Mouse (Mus musculus) kidney, postnatal 36 days (tissue): ENCODE data around the gene Sgta.
"Not testable (repeated sequence)": the region's sequence is repeated elsewhere in the genome, so short reads cannot be mapped to it uniquely, and the experiment has no call there.

Experiments used
- DNase-seq, 2 experiments: peaks; one replicate each; pipeline ENCODE4 v3.0.0; 2021 to 2022; ENCODE audit warnings: mixed read lengths in 2 of 2

Gene Sgta

DNA sequence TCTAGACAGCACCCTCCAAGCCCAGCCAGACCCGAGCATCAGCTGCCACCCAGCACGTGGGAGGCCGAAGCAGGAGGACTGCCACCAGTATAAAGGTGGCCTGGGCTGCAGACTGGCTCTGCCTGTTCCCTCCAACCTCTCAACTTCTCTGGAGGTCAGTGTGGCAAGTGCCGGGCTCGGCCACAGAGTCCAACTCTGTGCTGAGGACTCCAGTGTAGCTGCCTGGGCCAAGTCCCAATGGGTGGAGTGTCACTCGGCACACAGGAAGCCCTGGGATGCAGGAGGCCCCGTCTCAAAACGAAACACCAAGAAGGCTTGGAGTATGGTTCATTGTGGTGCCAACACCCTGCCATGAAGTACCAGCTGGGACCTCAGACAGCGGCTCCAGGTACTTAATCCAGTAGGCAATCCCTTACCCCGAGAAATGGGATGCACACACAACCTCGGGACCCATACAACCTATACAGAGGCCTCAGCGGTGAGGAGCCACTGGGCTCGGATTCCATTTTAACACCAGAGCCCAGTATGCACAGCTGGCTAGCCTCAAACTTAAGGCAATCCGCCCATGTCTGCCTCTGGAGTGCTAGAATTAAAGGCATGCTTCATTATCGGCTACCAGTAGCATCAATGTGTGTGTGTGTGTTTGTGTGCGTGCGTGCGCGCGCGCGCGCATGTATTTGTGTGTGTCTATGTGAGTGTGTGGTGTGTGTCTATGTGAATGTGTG lies 2.4 kb downstream of the Sgta start:
- DNase-seq, result peak in 1 of 2 experiments; percentile 18

DNA sequence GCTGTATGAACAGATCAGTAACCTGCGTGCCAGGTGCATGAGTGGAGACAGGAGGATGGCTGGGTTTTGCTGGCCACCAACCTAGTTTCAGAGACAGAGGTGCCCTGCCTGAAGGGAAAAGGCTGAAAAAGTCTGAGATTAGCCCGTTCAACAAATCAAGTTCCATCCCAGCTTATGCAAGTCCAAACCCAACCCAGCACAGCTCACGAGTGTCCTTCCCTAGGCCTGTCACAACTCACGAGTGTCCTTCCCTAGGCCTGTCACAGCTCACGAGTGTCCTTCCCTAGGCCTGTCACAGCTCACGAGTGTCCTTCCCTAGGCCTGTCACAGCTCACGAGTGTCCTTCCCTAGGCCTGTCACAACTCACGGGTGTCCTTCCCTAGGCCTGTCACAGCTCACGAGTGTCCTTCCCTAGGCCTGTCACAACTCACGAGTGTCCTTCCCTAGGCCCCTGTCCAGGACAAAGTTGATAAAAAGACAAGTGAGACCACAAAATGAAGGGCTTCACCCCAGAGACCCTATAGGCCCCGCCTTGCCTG lies 4.1 kb downstream of the Sgta start:
- not testable (repeated sequence) for DNase-seq

DNA sequence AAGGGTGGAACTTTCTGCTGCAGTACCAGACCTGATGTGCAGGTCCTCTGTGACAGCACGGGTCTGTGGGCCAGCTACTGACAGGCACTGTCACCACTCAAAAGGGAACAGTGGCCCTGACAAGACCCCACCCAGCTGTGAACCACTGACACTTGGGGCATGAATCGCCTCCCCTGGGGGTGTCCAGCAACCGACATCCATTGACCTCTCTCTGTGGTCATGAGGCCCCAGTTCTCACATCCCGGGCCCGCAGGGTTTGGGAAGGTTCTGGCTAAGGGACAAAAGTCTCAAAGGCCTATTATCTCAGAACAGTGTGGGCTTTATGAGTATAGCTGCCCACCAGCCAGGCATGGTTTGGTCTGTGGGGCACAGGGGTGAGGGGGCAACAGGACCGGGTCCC lies 4.8 kb downstream of the Sgta start:
- DNase-seq, result no peak

DNA sequence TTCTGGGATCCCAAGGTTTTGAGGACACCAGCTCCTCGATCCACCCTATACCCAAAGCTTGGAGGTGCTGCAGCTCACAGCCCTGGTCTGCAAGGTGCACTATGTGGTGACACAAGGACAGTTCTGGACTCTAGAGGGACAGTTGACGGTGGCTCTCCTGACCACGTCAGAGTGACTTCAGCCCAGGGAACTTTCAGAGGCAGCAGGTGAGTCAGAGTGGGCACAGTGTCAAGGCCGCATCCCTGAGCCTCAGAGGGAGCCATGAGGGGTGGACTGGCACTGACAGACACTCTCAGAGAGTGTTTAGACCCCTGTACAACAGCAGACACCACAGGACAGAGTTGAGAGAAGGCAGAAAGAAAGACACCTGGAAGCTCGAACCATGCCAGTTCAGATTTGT lies 7.4 kb downstream of the Sgta start:
- no peak for DNase-seq

DNA sequence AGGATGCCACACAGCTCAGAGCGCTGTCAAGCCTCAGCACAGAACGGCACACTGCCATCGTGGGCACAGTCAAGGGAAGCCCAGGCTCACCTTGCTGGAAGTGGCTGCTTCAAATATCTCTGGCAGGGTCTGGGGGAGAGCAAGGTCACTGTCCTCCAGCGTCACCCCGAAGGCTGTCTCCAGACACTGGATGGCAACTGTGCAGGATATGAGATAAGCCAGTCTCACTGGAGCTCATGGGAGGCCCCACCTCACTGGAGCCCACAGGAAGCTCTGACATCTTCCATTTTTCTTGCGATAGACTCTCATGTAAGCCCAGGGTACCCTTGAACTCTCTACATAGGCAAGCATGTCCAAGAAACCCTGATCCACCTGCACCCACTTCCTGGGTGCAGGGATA lies 8.8 kb downstream of the Sgta start:
- no peak for DNase-seq

DNA sequence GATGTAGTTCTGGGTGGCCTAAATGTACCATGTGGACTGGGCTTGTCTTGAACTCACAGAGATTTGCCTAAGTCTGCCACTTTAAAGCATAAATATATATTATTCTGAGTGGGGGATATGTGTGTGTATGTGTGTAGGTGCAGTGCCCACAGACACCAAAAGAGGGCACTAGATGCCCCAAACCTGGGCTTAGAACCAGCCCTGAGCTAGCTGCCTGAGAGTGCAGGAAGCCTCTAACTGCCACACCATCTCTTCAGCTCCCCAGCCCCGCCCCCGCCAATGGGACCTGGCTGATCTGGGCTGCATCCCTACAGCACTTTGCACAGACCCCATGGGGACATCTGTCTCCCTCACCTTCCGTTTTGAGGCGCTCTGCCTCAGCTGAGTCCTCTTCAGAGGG lies 9.3 kb downstream of the Sgta start:
- peak in 1 of 2 experiments; percentile 46 for DNase-seq

DNA sequence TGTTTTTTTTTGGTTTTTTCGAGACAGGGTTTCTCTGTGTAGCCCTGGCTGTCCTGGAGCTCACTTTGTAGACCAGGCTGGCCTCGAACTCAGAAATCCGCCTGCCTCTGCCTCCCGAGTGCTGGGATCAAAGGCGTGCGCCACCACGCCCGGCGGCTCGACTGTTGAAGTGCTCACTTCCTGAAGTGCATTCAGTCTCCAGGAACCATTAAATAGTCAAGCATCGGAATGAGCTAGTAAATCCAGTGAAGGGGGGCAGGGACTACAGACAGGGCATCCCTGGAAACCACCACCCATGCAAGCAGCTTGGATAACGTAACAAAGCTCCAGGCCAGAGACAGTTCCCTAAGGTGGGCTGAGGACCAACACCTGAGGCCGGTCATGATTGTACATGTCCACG lies 14.7 kb downstream of the Sgta start:
- DNase-seq, result not testable (repeated sequence)

DNA sequence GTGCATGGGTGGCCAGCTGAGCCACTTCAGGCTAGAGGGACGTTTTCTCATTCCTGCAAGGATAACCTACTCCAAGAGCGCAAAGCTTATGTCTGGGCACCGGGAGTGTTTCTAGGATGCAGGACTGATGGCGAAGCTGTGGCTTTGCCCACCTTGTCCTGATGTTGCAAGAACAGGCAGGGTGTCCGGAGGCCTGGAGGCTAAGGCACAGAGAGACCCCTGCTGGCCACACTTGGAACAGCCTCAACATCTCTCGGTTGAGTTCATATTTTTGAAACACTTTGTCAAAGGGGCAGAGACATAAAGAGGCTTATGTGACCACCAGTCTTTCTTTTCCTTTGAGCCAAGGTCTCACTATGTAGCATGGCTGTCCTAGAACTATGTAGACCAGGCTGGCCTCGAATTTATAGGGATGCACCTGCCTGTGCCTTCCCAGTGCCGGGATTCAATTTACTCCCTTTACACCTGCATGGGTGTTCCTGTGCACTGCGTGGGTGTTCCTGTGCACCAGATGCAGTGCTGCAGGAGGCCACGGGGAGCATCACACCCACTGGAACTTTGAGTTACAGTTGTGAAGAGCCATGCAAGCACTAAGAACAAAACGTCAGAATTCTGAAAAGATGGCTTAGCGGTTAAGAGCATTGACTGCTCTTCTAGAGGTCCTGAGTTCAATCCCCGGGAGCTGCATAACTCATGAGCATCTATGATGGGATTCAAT lies 18.4 kb downstream of the Sgta start:
- peak; percentile 59 to 84 for DNase-seq

DNA sequence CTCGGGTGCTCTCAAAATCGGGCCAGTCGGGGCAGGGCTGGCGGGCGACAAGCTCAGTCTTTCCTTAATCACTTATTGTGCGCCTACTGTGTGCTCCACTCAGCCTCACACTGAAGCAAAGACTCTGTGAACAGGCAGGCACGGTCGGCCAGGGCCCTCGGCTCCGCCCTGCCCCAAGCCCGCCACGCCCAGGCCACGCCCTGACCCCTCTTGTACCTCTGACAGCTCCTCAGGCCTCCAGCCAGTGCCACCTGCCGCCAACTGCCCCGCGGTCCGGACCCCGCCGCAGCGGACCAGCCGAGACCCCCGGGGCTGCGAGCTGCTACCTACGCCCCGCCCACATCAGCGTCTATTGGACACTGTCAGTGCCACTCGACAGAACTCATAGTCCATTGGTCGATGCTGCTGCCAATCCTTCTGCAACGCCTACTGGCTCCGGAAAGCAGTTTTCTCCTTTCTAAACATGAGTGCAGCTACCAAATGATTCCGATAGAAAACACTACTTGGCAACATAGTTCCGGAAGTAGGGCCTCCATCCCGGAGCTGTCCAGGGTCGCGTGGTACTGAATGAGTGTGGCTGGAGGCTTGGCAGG lies 22.9 kb downstream of the Sgta start, which contains the start of gene Slc39a3:
TSS of gene Slc39a3 (minus strand) at position 439 of the 593 bp plus-strand sequence.
- DNase-seq, result peak; percentile 98 to 99

DNA sequence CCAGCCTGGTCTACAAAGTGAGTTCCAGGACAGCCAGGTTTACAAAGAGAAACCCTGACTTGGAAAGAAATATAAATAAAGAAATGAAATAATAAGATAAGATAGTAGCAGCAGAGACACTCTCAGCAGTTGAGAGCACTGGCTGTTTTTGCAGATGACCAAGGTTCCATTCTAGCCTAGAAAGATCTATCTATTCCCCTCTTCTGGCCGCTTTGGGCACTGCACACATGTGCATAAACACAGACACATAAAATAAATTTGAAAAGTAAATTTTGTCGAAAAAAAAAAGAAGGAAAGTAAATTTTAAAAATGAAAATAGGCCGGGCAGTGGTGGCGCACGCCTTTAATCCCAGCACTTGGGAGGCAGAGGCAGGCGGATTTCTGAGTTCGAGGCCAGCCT lies 23.7 kb downstream of the Sgta start:
- peak in 1 of 2 experiments; percentile 61 for DNase-seq

DNA sequence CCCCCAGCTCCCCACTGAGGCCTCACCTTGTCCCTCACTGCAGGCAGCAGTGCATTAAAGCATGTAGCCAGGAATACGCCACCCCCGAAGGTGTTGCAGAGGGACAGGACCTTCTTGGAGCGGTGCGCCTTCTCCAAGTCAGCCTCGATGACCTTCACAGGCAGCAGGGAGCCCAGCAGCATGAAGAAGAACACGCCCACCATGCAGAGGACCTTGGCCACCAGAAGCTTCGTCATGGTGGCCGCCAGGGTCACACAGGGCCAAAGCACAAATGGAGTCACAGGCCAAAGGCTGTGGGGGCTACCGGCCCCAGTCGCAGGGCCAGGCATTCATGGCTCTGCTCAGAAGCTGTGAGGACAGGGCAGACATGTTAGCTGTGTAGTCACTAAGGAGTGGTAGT lies 26.4 kb downstream of the Sgta start:
- DNase-seq, result no peak

DNA sequence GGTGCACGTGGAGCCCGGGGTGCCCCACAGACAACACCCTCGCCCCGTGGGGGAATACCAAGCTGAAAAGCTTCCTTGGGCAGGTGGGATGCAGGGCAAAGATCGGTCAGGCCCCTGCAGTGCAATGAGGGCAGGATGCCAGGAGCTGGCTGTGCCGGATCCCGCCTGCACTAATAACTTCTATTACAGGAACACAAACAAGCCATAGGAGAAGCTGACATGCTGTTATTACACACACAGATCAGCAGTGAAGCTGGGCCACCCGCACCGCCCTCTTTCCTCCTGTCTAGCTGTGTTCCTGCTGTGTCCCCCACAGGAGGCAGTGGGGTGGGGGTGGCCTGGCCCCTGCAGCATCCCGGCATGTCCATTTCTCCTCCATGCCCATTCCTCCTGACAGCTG lies 30.9 kb downstream of the Sgta start:
- no peak for DNase-seq

DNA sequence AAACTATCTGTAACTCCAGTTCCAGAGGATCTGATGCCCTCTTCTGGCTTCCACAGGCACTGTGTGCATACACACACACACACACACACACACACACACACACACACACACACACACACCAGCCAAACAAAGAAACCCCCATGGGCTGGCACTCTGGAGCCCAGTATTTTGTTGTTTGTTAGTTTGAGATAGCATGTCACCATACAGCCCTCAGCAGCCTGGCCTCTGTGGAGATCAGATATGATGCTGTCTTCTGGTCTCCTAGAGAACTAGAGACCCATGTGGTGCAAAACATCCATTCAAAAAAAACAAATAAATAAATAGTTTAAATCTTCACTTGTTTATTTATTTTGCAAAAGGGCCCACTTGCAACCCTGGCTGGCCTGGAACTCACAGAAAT lies 31.8 kb downstream of the Sgta start:
- no peak for DNase-seq

DNA sequence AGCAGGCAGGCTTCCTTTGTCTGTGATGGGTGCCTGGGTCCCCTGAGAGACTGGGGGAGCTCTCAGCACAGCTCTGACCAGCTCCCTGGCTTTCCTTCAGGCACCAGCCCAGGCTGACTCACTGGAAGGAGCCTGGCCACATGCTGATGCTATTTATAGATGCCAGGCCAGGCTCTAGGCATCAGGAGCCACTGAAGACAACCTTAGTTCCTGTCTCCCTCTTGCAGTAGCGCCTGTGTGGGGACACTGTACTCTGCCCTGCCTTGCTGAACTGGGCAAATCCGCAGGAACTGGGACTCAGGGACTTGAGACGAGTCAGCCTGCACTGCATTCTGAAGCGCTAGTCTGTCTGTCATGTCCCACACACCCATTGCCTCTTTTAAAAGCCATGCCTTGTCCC lies 32.6 kb downstream of the Sgta start:
- DNase-seq, result no peak

DNA sequence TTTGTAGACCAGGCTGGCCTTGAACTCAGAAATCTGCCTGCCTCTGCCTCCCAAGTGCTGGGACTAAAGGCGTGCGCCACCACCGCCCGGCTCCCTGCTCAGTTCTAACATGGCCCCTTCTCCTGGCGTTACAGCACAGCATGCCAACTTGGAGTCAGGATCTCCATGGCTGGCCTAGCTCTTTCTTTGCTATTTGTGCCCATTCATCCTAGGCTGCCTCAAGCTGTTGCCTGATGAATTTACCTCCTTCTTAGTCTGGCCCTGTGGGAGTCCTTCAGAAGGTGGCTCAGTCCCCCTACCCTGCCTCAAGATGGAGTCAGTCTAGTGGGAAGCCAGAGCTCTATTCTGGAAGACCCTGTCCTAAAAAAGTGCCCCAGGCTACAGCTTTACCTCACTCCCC lies 33.1 kb downstream of the Sgta start:
- no peak for DNase-seq

DNA sequence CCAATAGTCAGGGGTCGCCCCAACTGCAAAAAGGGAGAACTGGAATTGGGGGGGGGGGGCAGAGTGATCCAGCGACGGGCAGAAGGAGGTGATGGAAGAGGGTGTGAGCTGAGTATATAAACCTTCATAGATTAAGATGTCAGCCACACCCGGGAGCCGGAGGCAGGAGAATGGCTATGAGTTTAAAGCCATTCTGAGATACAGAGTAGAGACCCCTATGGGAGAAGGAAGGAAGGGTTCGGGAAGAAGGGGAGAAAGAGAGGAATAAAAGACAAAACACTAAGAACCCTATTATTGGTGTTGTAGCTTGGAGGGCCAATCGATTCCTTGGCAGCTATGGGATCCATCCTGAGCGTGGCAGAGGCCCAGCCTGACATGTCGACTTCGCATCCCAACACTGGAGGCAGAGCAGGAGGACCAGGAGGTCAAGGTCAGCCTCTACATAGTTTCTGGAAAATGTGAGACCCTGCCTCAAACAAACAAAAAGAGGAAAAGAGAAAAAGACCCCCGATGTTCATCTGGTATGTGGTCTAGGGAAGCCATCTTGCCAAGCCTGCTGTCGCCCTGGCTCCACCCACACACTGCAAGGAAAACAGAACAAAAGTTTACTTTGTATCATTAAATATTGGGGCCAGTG lies 34.2 kb downstream of the Sgta start, which contains the start of gene Diras1:
TSS of gene Diras1 (minus strand) at position 24 of the 637 bp plus-strand sequence.
- no peak for DNase-seq

DNA sequence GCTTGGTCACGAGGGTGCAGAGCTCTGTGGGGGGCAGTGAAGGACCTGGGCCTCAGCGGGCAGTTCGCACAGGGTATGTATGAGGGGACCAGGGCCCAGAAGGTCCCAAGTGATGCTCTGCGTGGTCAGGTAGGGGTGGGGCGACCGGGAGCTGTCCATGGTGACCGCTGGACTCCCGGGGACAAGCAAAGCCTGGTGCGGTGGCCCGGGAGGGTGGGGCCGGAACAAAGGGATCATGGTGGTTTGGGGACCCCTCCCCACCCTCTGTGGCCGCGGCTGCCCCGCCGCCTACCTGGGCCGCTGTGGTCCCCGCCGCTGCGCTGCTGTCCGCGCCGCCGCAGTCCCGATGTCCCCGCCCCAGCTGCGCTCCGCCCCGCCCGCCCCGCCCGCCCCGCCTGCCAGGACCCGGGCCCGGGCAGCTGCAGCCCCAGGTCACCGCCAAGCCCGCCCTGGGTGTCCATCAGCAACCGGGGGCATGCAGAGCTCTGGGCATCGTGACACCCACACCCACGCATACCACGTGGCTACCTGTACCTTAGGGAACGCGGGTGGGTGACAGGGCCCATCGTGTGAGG lies 34.8 kb downstream of the Sgta start:
- peak in 1 of 2 experiments; percentile 61 for DNase-seq

DNA sequence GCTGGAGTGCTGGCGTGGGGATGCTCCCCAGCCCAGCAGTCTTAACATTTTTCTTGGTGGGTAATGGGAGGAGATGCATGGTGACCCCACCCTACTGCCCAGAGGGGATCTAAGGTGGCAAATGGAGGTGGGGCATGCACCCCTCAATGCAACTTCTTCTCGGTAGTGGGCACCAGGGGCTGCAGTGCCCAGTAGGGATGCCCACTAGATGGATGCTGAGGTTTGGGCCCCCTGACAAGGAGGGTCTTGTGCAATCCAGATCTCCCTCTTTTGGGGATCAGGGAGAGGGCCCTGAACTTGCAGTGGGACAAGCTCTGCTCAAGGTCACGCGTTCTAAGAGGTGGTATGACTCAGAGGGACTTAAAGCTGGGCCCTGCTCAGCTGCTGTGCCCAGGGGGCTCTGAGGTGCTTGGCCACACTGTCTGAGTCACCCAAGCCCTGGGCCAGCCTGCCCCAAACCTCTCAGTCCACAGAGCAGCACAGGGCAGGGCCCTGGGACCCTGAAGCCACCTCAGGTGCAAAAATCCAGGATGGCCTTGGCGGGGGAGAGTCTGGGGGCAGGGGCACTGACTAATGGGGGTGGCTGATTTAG lies 35.5 kb downstream of the Sgta start:
- no peak for DNase-seq

DNA sequence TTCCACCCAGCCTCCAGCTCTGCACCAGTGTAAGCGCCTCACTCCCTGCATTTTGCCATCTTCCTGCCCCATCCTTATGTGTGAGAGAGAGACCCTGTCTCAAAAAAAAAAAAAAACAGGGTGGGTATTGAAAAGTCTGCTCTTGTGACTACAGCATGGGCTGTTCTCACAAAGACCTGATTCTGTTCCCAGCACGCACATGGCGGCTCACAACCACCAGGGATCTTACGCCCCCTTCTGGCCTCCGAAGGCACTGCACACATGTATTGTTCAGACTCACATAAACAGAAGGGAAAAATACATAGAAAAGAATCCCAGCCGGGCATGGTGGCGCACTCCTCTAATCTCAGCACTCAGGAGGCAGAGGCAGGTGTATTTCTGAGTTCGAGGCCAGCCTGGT lies 37.2 kb downstream of the Sgta start:
- DNase-seq, result no peak

DNA sequence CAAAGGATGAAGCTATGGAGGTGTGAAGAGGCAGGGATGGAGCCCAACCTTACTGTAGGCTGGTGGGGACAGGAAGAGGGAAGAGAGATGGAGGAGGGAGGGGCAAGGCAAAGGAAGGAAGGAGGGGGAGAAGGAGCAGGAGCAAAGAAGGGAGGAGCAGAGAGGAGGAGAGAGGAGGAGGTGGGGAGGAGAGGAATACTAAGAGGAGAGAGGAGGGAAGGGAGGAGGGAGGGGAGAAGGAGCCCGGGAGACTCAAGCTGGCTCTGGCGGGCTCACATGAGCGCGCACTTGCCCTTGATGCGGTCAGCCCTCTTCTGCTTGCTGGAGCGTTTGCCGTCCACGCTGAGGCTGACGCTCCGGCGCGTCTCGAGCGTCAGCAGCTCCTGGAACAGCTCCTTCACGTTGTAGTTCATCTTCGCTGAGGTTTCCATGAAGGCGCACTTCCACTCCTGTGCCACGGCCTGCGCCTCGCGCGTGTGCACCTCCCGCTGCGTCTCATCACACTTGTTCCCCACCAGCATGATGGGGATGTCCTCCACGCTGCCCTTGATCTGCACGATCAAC lies 38.4 kb downstream of the Sgta start:
- no peak for DNase-seq

DNA sequence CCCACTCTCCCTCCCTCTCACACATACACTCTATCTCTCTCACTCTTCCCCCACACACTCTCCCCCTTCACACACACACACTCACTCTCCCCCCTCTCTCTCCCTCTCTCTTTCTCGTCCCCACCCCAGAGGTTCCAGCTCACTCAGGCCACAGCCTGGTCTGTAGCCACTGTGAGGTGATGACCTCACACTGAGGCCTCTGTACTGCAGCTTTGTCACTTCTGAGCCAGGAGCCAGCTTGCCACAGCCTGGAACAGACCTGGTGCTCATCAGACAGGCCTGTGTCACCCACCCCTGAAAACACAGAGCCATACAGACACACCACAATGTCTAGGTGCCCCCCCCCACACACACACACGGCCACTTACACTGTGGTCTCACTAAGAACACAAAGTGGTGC lies 39.8 kb downstream of the Sgta start:
- DNase-seq, result no peak

DNA sequence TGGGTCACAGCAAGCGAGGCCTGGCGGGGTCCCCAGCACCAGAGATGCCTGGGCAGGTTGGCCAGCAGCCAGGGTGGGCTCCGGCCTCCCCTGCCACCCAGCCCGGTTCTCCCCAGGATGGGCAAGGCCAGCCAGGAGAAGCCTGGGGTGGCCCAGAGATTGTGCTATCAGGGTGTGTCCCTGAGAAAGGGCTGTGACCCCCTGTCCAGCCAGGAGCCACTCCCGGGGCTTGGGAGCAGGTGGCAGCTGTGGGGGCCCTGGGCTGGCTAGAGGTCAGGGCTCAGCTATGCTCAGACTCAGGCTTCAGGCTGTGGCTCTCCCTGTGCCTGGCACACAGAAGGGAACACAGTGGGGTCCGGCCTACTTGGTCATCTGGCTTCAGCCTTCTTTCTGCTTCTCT lies 40.3 kb downstream of the Sgta start:
- no peak for DNase-seq
